Mouse (Mus musculus): ENCODE measurements around the gene Arhgef25. TPM values are rescaled to one million over a fixed set of nuclear protein-coding genes. Genes with fewer than 3 reads are reported as not detected.
A peak's percentile ranks its signal among the peaks of the same experiment; 100 is the strongest.

Arhgef25 gene
- polyA plus RNA-seq, 1 experiment: 8.5 TPM

DNA sequence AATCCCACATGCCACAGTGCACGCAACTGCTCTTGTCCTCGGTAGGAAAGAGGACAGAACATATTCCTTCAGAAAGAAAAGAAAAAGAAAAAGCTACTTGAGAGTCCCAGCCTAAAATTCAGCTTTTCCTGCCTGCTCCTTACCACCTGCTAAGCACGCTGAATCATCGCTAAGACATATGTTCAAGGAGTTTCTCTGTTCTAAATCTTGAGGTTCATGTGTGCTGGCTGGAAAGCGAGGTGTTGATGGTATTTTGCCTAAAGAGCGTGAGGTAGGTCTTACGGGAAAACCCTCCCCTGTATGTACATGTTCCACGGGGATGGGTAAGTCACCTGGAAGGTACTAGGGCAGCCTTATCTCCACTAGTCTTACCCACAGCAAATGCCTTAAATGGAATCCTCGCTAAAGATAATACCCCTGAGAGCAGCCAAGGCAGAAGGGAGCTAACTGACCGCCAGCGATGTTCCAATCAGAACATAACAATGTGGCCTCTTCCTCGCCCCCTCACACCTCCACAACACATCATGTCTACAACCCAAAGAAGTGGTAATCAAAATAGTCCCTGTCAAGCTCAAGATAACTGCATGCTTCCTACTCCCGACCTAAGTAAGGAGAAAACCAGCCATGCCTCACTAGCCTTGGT is 20.2 kb upstream of the Arhgef25 start:
- no peak for DNase-seq (ENCODE audit: low read depth in 1 of 2, low spot score in 2 of 2)
- H3K27me3 ChIP-seq (ENCODE audit: control insufficient read depth, insufficient read depth, low read length): no peaks in the 10 kb centered on the region
- WGBS: 83% methylated on average over 13 of the region's 13 CpGs
- no peak for TF ChIP-seq CTCF (IDR thresholded peaks at IDR 0.05; ENCODE audit: extremely low read depth, insufficient read depth, insufficient read length, insufficient replicate concordance)
- no peak for TF ChIP-seq POLR2A (IDR thresholded peaks at IDR 0.05; ENCODE audit: low read depth, low read length)
- H3K4me3 ChIP-seq (ENCODE audit: extremely low read depth, insufficient read depth, insufficient read length): no peak overlapping the region
- peaks cover 7% of the 10 kb centered on the region; the same call in 1 of the 2 replicates for H3K4me1 ChIP-seq (ENCODE audit: control insufficient read depth, insufficient read depth, insufficient read length)
- no peak overlapping the region for H3K27ac ChIP-seq (ENCODE audit: insufficient read depth, low read length)
- H3K36me3 ChIP-seq (ENCODE audit: control insufficient read depth, insufficient read depth, low read length): peaks cover 9% of the 10 kb centered on the region

DNA sequence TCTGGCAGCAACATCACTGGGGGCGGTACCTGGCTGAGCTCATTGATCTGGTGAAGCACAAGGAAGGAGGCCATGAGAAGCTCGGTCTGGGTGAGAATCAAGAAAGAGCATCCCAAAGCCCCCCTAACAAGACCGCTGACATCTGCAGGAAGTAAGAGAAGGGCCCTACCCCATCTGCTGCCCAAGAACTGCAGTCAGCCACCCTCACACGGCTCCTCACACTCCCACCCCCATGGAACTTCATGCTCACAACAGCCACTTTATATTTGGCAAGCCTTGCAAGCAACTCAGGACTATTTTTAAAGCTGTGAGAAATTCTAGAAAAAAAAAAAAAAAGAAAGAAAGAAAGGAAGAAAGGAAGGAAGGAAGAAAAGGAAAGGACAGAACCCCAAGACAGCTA is 19.0 kb upstream of the Arhgef25 start:
- no peak for TF ChIP-seq POLR2A (IDR thresholded peaks at IDR 0.05; ENCODE audit: low read depth, low read length)
- no peak for TF ChIP-seq CTCF (IDR thresholded peaks at IDR 0.05; ENCODE audit: extremely low read depth, insufficient read depth, insufficient read length, insufficient replicate concordance)
- peaks cover 11% of the 10 kb centered on the region for H3K36me3 ChIP-seq (ENCODE audit: control insufficient read depth, insufficient read depth, low read length)
- H3K27ac ChIP-seq (ENCODE audit: insufficient read depth, low read length): no peak overlapping the region
- peaks cover 7% of the 10 kb centered on the region; the same call in 1 of the 2 replicates for H3K4me1 ChIP-seq (ENCODE audit: control insufficient read depth, insufficient read depth, insufficient read length)
- no peaks in the 10 kb centered on the region for H3K27me3 ChIP-seq (ENCODE audit: control insufficient read depth, insufficient read depth, low read length)
- no peak for DNase-seq (ENCODE audit: low read depth in 1 of 2, low spot score in 2 of 2)
- 85% methylated on average over 4 of the region's 4 CpGs for WGBS
- no peak overlapping the region for H3K4me3 ChIP-seq (ENCODE audit: extremely low read depth, insufficient read depth, insufficient read length)

- Histone ChIP-seq H3K36me3 (ENCODE audit: control insufficient read depth, insufficient read depth, low read length) (peaks cover 25% of the 10 kb centered on the region), H3K27ac (ENCODE audit: insufficient read depth, low read length) (peak overlapping the region; percentile 43; the same call in 1 of the 2 replicates), H3K4me3 (ENCODE audit: extremely low read depth, insufficient read depth, insufficient read length) (no peak overlapping the region), H3K4me1 (ENCODE audit: control insufficient read depth, insufficient read depth, insufficient read length) (peaks cover 2% of the 10 kb centered on the region; the same call in 1 of the 2 replicates), H3K27me3 (ENCODE audit: control insufficient read depth, insufficient read depth, low read length) (no peaks in the 10 kb centered on the region)
- DNase-seq (ENCODE audit: low read depth in 1 of 2, low spot score in 2 of 2): no peak
- TF ChIP-seq CTCF (IDR thresholded peaks at IDR 0.05; ENCODE audit: extremely low read depth, insufficient read depth, insufficient read length, insufficient replicate concordance) (no peak), POLR2A (IDR thresholded peaks at IDR 0.05; ENCODE audit: low read depth, low read length) (no peak)
- WGBS: 86% methylated on average over 10 of the region's 10 CpGs
These were observed 15.5 kb upstream of the Arhgef25 start for GRCm38 (mm10) chr10:127205373-127205772.

DNA sequence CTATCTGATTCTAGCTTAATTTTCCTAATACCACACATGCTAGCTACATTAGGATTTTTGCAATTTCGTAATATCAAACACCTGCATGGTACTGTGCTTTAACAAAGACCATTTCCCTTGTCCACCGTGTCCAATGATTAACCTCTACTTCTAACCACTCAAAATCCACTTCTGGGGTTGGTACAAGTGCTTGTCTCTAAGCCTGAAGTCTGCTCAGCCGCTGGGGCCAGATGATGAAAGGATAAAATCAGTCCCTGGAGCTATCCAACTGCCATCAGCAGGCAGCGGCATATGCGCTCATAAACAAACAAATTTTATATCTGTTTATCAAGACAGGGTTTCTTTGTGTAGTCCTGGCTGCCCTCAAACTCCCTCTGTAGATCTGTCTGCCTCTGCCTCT is 14.7 kb upstream of the Arhgef25 start:
- TF ChIP-seq POLR2A (IDR thresholded peaks at IDR 0.05; ENCODE audit: low read depth, low read length) (no peak), CTCF (IDR thresholded peaks at IDR 0.05; ENCODE audit: extremely low read depth, insufficient read depth, insufficient read length, insufficient replicate concordance) (no peak)
- Histone ChIP-seq H3K27ac (ENCODE audit: insufficient read depth, low read length) (no peak overlapping the region), H3K36me3 (ENCODE audit: control insufficient read depth, insufficient read depth, low read length) (peaks cover 29% of the 10 kb centered on the region), H3K27me3 (ENCODE audit: control insufficient read depth, insufficient read depth, low read length) (no peaks in the 10 kb centered on the region), H3K4me3 (ENCODE audit: extremely low read depth, insufficient read depth, insufficient read length) (no peak overlapping the region), H3K4me1 (ENCODE audit: control insufficient read depth, insufficient read depth, insufficient read length) (no peaks in the 10 kb centered on the region)
- DNase-seq (ENCODE audit: low read depth in 1 of 2, low spot score in 2 of 2): no peak
- WGBS: 88% methylated on average over 5 of the region's 5 CpGs

GRCm38 (mm10) chr10:127203106-127203505 is 13.2 kb upstream of the Arhgef25 start:
- 83% methylated on average over 3 of the region's 3 CpGs for WGBS
- Histone ChIP-seq H3K27me3 (ENCODE audit: control insufficient read depth, insufficient read depth, low read length) (no peaks in the 10 kb centered on the region), H3K36me3 (ENCODE audit: control insufficient read depth, insufficient read depth, low read length) (peaks cover 38% of the 10 kb centered on the region), H3K4me1 (ENCODE audit: control insufficient read depth, insufficient read depth, insufficient read length) (no peaks in the 10 kb centered on the region), H3K27ac (ENCODE audit: insufficient read depth, low read length) (no peak overlapping the region), H3K4me3 (ENCODE audit: extremely low read depth, insufficient read depth, insufficient read length) (no peak overlapping the region)
- TF ChIP-seq CTCF (IDR thresholded peaks at IDR 0.05; ENCODE audit: extremely low read depth, insufficient read depth, insufficient read length, insufficient replicate concordance) (no peak), POLR2A (IDR thresholded peaks at IDR 0.05; ENCODE audit: low read depth, low read length) (no peak)
- no peak for DNase-seq (ENCODE audit: low read depth in 1 of 2, low spot score in 2 of 2)

- Histone ChIP-seq H3K27me3 (ENCODE audit: control insufficient read depth, insufficient read depth, low read length) (no peaks in the 10 kb centered on the region), H3K4me1 (ENCODE audit: control insufficient read depth, insufficient read depth, insufficient read length) (no peaks in the 10 kb centered on the region; the same call in 1 of the 2 replicates), H3K36me3 (ENCODE audit: control insufficient read depth, insufficient read depth, low read length) (peaks cover 33% of the 10 kb centered on the region), H3K27ac (ENCODE audit: insufficient read depth, low read length) (no peak overlapping the region), H3K4me3 (ENCODE audit: extremely low read depth, insufficient read depth, insufficient read length) (no peak overlapping the region)
- WGBS: 88% methylated on average over 8 of the region's 8 CpGs
- no peak for TF ChIP-seq POLR2A (IDR thresholded peaks at IDR 0.05; ENCODE audit: low read depth, low read length)
- no peak for TF ChIP-seq CTCF (IDR thresholded peaks at IDR 0.05; ENCODE audit: extremely low read depth, insufficient read depth, insufficient read length, insufficient replicate concordance)
- DNase-seq (ENCODE audit: low read depth in 1 of 2, low spot score in 2 of 2): no peak
These were observed 10.4 kb upstream of the Arhgef25 start for GRCm38 (mm10) chr10:127200279-127200678.

GRCm38 (mm10) chr10:127199474-127199873 is 9.6 kb upstream of the Arhgef25 start:
- no peak for DNase-seq (ENCODE audit: low read depth in 1 of 2, low spot score in 2 of 2)
- no peak overlapping the region for H3K27ac ChIP-seq (ENCODE audit: insufficient read depth, low read length)
- TF ChIP-seq POLR2A (IDR thresholded peaks at IDR 0.05; ENCODE audit: low read depth, low read length): no peak
- TF ChIP-seq CTCF (IDR thresholded peaks at IDR 0.05; ENCODE audit: extremely low read depth, insufficient read depth, insufficient read length, insufficient replicate concordance): no peak
- no peak overlapping the region for H3K4me3 ChIP-seq (ENCODE audit: extremely low read depth, insufficient read depth, insufficient read length)
- 91% methylated on average over 11 of the region's 11 CpGs for WGBS
- peaks cover 28% of the 10 kb centered on the region for H3K36me3 ChIP-seq (ENCODE audit: control insufficient read depth, insufficient read depth, low read length)
- H3K4me1 ChIP-seq (ENCODE audit: control insufficient read depth, insufficient read depth, insufficient read length): peaks cover 4% of the 10 kb centered on the region; the same call in 1 of the 2 replicates
- H3K27me3 ChIP-seq (ENCODE audit: control insufficient read depth, insufficient read depth, low read length): no peaks in the 10 kb centered on the region

Data from spleen, adult 2 months (tissue).